Mouse (Mus musculus) induced T-regulatory cell, adult 2 months (primary cell): ENCODE results near the gene Bdkrb2.

Experiments
- DNase-seq: peaks from one replicate; pipeline ENCODE4 v3.0.0-alpha.2; 2012; ENCODE audit warnings: low read depth

The Bdkrb2 gene

DNA sequence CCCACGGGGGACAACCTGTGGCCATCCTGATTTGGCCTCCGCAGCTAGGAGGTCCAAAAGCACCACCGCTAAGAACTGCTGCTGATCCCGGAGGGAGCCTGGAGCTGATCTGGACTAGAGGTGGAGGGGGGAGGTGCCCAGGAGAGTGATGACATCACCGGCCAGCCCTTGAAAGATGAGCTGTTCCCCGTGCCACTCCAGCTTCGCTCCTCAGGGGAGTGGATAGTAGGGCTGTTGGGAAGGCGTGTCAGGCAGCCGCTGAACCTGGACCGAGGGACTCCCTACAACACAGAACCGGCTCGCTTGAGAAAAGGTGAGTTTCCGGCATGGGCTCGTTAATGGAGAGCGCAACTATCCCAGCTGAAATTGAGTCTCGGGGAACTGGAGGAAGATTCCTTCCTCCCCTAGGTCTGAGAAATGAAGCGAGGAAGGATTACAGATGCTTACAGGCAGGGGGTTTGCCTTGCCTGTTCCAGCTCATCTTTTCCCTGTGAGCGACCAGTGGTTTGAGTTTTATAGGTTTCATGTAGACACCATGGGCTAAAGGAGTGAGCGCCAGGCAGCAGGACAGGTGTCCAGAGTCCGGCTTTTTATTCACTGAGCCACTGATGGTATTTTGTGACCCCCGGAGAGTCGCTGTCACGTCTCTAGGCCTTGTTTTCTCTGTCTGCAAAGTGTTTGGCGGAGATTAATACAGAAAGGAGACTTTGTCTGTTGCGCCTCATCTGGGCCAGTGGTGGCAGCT lies at the start of gene Bdkrb2:
Bdkrb2 (plus strand) TSS at position 291 of the 745 bp plus-strand sequence.
- no peak for DNase-seq

- no peak for DNase-seq
Measured at GRCm38 (mm10) chr12:105514111-105514510, 48.9 kb upstream of the Bdkrb2 start.

DNA sequence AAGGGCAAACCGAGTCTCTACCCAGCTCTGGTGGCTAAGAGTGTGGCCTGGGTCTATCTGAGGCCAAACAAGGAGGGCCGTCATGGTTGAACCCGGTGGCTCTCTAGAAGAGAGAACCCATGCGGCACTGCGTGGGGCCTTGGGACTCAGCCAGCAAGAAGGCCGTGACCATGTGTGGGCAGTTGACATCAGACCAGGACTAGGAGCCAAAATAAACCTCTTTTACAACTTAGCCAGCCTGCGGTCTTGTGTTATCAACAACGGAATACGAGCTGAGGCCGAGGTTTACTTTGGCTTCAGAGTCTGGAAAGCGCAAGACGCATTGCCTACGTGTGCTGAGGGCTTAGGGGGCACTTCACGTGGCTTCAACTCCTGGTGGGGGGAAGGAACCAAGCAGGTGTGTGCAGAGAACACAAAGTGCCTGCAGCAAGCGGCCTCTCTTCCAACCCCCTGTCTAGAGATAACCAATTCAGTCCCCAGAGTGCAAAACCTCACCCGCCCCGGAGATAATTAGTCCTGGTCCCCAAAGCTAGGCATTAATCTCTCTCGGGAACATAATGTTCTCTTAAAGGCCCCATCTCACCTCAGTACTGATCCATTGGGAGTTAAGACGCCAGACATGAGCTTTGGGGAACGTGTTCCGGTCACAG lies 45.9 kb upstream of the Bdkrb2 start:
- DNase-seq: no peak

- no peak for DNase-seq
Measured at GRCm38 (mm10) chr12:105519851-105520250, 43.2 kb upstream of the Bdkrb2 start.

DNA sequence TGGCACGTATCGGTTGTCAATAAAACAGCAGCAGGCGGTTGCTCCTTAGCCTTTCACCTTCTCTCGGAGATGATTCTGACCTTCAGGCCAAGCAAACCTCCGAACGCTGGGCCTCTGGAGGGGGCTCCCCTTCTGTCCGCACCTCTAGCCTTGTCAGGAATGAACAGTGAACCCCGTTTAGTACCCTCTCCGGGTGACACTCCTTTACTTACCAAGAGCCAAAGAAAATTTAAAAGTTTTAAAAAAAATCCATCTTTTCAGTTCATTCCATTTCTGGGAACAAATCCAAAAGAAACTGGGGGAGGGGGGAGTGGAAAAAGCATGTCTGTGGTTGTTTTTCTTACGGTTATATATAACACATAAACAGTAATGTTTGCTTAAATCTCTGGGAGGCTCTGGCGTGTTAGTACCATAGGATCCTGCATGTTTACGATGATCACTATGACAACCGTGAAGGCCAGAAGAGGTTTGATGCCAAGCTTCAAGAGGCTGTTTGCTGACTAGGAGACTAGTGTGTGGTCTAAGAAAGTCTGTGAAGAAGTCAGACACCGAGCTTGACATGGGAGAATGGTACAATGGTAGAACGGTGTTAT lies 41.8 kb upstream of the Bdkrb2 start:
- DNase-seq: no peak

DNA sequence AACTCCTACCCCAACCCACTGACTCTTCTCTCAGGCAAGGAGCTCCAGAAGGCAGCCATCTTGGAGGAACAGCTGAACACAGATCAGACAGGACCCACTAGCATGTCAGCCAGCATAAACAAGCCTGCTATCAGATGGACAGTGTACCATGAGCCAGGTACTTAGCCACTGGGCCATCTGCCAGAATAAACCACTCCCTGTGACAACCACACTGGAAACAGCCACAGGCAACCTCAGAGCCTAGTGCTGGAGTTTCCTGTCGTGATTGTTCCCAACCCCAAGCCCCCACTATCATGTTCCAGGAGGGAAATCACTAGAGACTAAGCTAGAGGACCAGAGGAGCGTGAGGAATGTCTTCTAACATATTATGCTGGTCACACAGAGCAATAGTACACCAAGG lies 39.3 kb upstream of the Bdkrb2 start:
- DNase-seq: no peak

DNA sequence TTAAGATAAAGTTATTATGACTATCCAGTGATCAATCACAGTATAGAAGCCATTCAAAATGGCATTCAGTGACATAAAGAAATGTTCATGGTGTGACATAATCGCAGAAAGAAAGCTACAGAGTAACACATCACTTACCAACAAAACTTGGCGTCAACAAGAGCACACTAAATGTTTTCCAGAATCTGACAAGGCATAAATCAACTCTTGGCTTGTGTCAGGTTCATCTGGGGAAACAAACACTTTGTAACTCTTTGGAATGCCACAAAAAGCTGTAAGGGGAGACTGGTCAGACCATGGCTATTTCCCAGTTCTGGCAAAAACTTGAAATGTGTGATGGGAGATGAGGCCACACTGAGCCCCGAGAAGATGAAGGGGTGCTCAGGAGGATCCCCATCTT lies 36.8 kb upstream of the Bdkrb2 start:
- no peak for DNase-seq

GRCm38 (mm10) chr12:105526829-105527228 lies 36.2 kb upstream of the Bdkrb2 start:
- DNase-seq: no peak

DNA sequence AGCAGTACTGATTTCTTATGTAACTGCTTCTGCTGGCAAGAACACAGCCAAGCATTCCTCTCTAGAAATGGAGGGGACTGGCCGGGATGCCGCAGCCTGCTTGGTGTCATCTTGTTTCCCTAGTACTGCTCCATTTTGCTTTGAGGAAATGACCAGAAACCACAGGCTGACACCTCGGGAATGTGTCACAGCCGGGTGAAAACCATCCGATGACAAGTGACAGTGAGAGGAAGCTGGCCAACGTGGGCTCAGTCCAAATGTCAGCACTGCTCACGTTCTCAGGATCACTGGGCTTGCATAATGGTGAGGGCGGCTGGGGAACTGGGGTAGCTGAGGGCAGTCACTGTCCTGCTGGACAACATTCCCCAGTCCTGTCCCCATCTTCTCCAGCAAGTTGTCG lies 33.5 kb upstream of the Bdkrb2 start:
- DNase-seq: no peak

- DNase-seq: no peak
Measured at GRCm38 (mm10) chr12:105531724-105532371, 31.2 kb upstream of the Bdkrb2 start.

DNA sequence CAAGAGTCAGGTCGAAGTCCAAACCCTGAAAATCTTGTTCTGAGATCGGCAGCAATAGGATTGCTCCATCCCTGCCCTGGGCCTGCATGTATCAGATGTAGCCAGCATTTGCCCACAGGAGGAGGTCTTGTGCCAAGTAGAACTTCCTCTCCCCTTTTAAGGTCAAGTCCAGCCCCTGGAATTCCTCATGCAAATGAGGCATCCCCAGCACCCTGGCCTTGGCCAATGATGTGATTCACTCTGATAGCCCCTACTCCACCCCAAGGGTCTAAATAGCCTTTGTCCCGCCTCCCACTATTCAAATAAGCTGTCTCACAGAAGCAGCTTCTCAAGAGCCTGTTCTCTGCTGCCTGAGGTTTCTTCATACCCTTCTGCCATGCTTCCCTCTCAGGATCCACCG lies 28.2 kb upstream of the Bdkrb2 start:
- no peak for DNase-seq

- no peak for DNase-seq
Measured at GRCm38 (mm10) chr12:105535968-105536760, 26.9 kb upstream of the Bdkrb2 start.

- no peak for DNase-seq
Measured at GRCm38 (mm10) chr12:105537162-105537561, 25.9 kb upstream of the Bdkrb2 start.

DNA sequence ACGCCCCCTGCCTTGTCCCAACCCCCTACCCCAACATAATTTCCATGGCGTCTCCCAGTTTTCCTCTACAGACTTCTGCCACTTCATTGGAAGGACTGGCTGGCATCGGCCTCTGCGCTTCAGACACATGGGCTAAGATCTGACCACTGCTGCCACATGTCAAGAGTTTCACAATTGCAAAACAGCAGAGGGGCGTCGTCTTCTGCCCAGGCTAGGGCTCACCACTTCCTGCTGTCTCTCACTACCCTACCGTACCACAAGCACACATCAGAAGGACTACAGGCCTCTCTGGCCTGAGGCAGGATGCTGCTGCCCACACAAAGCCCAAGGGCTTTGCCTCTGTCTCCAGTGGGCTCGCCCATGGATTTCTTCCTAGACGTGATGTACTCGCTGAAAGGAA lies 23.4 kb upstream of the Bdkrb2 start:
- DNase-seq: no peak

DNA sequence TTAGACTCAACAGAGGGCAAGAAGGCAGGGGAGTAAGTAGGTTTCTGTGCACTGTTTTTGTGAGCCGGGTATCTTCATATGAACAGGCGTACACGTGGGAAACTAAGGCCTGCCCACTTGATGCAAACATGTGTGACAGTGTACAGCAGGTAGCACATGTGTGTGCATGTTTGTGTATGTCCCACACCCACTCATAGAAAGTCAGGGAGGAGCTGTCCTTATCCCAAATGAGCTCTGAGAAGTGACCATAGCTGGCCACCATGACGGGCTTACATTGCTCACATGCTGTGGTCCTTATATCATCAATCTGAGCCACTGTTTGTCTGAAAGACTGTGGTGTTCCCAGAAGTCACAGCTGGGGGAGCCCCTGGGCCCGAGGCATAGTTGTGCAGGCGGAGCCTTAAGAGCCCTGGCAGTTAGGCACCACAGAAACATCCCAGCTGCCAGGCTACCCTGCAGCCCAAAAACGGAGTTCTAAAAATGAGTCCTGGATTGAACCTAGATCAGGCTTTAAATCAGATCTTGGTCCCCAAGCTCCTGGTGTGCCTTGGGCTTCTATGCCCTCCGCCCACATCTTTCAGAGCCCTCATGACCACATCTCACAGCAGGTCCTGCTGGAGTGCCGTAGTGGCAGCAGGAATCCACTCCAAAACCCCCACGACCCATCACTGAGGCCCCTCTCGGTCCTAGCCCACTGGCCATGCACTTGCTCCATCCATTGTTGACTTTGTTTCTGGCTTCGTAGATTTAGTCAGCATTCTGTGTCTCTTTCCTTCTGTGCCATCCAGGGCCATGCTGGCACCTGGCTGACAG lies 21.2 kb upstream of the Bdkrb2 start:
- no peak for DNase-seq

DNA sequence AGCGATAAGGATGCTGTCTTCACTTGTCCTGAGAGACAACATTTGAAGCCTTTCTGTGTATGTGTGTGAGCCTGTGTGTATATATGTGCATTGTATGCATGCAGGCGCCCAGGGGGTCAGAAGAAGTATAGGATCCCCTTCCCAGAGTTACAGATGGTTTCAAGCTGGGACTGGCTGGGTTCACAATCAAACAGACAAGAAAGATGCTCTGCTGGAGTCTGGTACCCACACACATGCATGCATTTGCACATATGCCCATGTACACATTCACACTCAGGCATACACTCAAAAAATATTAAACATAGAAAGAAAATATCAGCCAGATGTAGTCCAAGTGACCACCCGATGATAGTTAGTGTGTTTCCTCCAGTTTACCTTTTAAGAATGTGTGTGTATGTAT lies 20.5 kb upstream of the Bdkrb2 start:
- DNase-seq: no peak

- no peak for DNase-seq
Measured at GRCm38 (mm10) chr12:105543176-105543575, 19.9 kb upstream of the Bdkrb2 start.

DNA sequence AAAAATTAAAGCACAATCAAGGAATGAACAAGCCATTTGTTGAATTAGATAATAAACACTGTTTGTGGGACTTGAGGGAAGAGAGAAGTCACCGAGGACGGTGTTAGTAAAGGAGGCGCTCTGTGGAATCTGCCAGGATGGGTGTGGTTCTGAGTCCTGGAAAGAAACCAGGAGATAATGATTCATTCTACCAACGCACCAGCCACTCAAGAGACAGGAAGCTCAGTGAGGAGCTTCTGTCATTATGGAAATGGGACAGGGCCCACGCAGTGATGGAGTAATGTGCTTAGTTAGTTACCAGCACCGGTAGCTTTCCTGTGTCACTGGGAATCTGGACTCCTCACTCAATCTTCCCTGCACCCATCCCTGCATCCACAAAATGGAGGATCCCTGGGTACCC lies 19.3 kb upstream of the Bdkrb2 start:
- DNase-seq: no peak

DNA sequence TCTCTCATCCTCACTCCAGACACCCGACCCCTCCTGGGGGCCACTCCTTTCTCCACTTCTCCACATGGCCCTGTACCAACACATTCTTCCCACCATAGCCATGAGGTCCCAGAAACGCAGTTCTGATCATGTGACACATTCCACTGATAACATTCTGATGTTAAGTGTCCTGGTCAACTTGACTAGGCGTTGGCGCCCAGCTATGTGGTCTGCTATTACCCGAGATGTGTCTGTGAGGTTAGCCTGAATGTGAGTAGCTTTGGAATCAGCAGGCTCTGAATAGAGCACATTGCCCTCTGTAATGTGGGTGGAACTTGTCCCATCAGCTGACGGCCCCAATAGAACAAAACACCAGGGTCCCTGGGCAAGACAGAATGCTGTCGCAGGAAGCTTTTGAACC lies 18.2 kb upstream of the Bdkrb2 start:
- no peak for DNase-seq

DNA sequence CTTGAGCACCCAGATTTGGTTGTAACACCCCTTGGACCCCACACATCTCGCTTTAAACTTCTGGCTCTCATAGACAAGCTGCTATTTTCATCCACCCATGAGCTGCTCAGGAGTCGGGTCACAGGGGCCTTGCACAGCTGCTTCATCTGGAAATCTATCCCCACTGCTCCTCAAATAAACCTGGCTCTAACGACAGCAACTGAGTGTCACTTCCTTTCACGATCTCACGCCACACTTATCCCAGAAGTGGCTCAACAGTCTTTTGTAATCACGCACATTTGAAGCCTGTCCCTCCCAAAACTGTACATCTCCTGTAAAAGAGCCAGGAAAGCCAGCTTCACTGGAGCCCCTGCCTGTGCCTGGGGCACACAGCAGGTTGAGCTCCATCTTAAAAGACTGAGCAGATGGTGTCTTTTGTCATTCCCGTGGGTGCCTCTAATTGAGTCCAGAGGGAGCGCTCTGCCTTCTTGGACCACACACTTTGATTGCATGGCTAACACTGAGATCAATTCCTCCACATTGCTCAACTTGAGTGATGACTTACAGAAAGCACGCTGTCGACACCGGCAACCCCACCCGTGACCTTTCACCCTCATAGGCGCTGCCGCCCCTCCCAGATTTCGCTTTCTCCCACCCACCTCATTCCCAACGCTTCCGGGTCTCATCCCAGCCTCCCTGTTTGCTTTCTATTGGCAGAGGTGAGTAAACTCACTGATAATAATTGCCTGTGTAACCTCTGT lies 17.2 kb upstream of the Bdkrb2 start:
- DNase-seq: no peak

DNA sequence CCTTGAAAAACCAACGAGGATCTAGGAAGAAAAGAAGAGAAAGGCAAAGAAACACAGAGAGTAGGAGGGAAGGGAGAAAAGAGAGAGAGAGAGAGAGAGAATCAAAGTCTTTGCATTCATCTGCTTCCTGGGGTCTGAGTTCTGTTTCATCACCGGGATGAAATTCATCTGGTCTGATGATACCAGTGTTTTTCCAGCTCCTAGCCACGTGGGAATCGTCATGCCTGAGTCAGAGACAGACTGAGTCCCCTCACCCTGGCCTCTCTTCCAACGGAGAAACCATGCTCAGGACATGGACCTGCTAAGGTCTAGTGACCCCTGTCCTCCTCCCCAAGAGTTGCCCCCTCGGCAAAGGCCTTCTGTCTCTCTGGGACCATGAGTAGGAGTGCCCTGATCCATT lies 16.5 kb upstream of the Bdkrb2 start:
- no peak for DNase-seq
